Mouse (Mus musculus) embryonic facial prominence, embryonic 10.5 days (tissue): ENCODE results near the gene Rere. TPM values are rescaled to one million over a fixed set of nuclear protein-coding genes. Genes with fewer than 3 reads are reported as not detected.
A peak's percentile ranks its signal among the peaks of the same experiment; 100 is the strongest.

Source experiments
- DNase-seq: peaks from one replicate; pipeline ENCODE4 v3.0.0-alpha.2; 2017; ENCODE audit warnings: low spot score
- H3K27ac ChIP-seq: fragments of 300-500 bp; sonication (generic); replicated peaks from 2 replicates; pipeline ENCODE4 v1.5.1; 2016; ENCODE audit warnings: mild to moderate bottlenecking
- H3K27me3 ChIP-seq: fragments of 300-500 bp; sonication (generic); replicated peaks from 2 replicates; pipeline ENCODE4 v1.6.1; 2016; ENCODE audit warnings: low read depth, mild to moderate bottlenecking; ENCODE audit not compliant: poor library complexity, severe bottlenecking
- H3K36me3 ChIP-seq: fragments of 300-500 bp; sonication (generic); replicated peaks from 2 replicates; pipeline ENCODE4 v1.6.1; 2016; ENCODE audit warnings: mild to moderate bottlenecking, moderate library complexity
- H3K4me1 ChIP-seq: fragments of 300-500 bp; sonication (generic); 2 replicates; pipeline ENCODE4 v1.6.1; 2016
- H3K4me3 ChIP-seq: fragments of 300-500 bp; sonication (generic); 2 replicates; pipeline ENCODE4 v1.5.1; 2016; ENCODE audit warnings: mild to moderate bottlenecking, moderate library complexity
- H3K9me3 ChIP-seq: fragments of 300-500 bp; sonication (generic); 2 replicates; pipeline ENCODE4 v1.6.1; 2016; ENCODE audit warnings: mild to moderate bottlenecking
- whole genome bisulfite sequencing: fragments of 180-500 bp; shearing (Covaris S2); methylation state at CpG from one replicate; pipeline ENCODE4 v1.1.7; 2016; 5-methylcytosine and 5-hydroxymethylcytosine counted together
- polyA plus RNA-seq: library from polyadenylated mRNA; unstranded; fragments of >200 nt; fragmentation: Nextera tagmentation; extraction: Ambion mirVana; gene quantifications from 2 replicates; pipeline ENCODE4 v1.2.1, GENCODE M21; 2016

Rere gene
- polyA plus RNA-seq, 1 experiment from 2014 or later: 26.1 TPM

- Histone ChIP-seq H3K27me3 (no peaks in the 10 kb centered on the region), H3K4me1 (peaks cover 55% of the 10 kb centered on the region), H3K36me3 (peaks cover 66% of the 10 kb centered on the region), H3K9me3 (no peaks in the 10 kb centered on the region), H3K4me3 (peak overlapping the region; percentile 95), H3K27ac (no peak overlapping the region)
- 88% methylated on average over 1 of the region's 1 CpGs for WGBS
- no peak for DNase-seq
Observed at GRCm38 (mm10) chr4:150240381-150240886, 41.0 kb upstream of the Rere start.

DNA sequence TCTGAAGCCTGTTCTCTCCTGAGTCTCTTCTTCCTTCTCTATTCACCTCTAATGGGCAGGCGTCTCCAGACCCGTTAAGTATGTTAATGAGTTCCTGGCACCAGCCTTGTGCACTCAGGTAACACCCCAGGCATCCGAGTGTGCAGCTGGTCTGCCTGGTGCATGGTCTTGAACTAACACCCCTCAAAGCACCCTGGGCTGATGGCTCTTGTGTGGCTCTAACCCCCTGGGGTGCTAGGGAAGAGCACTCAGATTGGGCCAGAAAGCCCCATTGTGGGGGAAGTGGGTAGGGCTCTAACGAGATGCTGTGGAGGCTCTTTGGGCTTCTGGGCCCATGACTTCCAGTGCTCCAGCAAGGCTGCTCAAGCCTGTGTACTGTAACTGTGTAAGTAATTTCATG is 39.7 kb upstream of the Rere start:
- Histone ChIP-seq H3K27me3 (no peaks in the 10 kb centered on the region), H3K4me1 (peaks cover 45% of the 10 kb centered on the region), H3K27ac (no peak overlapping the region), H3K36me3 (peaks cover 79% of the 10 kb centered on the region), H3K4me3 (peak overlapping the region; percentile 18; the same call in 1 of the 2 replicates), H3K9me3 (no peaks in the 10 kb centered on the region)
- 75% methylated on average over 4 of the region's 4 CpGs for WGBS
- no peak for DNase-seq

DNA sequence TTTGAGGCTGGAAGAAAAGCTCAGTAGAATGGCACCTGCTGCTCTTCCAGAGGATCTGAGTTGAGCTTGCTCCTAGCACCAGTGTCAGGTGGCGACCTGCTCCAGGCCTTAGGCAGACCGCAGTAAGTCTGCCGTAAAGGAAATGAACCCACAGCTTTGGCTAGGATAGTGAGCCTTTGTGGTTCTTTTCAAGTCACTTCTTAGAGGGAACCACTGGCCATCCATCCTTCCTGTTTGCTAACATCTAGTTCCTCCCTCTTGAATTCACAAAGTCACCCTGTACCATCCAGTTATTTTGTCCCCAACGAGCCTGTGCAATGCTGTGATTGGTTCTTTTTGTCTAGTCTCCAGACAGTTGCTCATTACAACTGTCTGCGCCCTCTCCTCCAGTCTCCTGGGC is 38.7 kb upstream of the Rere start:
- Histone ChIP-seq H3K27me3 (no peaks in the 10 kb centered on the region), H3K36me3 (peaks cover 90% of the 10 kb centered on the region), H3K27ac (no peak overlapping the region), H3K9me3 (no peaks in the 10 kb centered on the region), H3K4me3 (no peak overlapping the region), H3K4me1 (peaks cover 42% of the 10 kb centered on the region)
- DNase-seq: no peak
- WGBS: 85% methylated on average over 5 of the region's 5 CpGs

GRCm38 (mm10) chr4:150245876-150246275 is 35.6 kb upstream of the Rere start:
- no peak for DNase-seq
- H3K4me1 ChIP-seq: peaks cover 20% of the 10 kb centered on the region
- peaks cover 100% of the 10 kb centered on the region for H3K36me3 ChIP-seq
- no peaks in the 10 kb centered on the region for H3K27me3 ChIP-seq
- H3K4me3 ChIP-seq: no peak overlapping the region
- no peaks in the 10 kb centered on the region for H3K9me3 ChIP-seq
- no peak overlapping the region for H3K27ac ChIP-seq
- WGBS: 76% methylated on average over 2 of the region's 2 CpGs

GRCm38 (mm10) chr4:150248009-150248408 is 33.4 kb upstream of the Rere start:
- peak; percentile 72 for DNase-seq
- 69% methylated on average over 5 of the region's 5 CpGs for WGBS
- Histone ChIP-seq H3K27me3 (no peaks in the 10 kb centered on the region), H3K4me1 (peaks cover 3% of the 10 kb centered on the region; the same call in 1 of the 2 replicates), H3K4me3 (no peak overlapping the region), H3K9me3 (no peaks in the 10 kb centered on the region), H3K36me3 (peaks cover 99% of the 10 kb centered on the region), H3K27ac (no peak overlapping the region)

- H3K36me3 ChIP-seq: peaks cover 95% of the 10 kb centered on the region
Observed at GRCm38 (mm10) chr4:150248917-150249316, 32.5 kb upstream of the Rere start.

DNA sequence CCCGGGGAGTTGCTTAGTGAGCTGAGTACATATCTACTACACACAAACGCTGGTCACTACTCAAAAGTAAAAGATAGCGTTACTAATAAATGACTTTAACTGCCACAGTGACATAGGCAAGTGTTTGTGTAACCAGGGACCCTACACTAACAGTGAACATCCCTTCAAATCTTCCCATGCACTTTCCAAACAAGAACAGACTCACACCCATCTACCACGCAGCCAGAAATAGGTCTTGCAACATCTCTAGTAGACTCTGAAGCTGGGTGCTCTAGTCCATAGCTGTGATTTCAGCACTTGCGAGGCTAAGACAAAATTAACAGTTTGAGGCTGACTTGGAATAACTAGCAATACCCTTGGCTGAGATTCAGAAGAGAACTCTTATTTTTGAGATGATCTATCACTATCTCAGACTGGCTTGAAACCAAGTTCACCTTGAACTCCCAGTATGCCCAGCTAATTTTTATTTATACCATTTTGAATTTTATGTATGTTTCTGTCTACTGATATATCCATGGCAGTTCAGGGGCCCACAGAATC is 31.6 kb upstream of the Rere start:
- Histone ChIP-seq H3K27me3 (no peaks in the 10 kb centered on the region), H3K4me3 (no peak overlapping the region), H3K36me3 (peaks cover 92% of the 10 kb centered on the region), H3K9me3 (no peaks in the 10 kb centered on the region), H3K4me1 (no peaks in the 10 kb centered on the region), H3K27ac (no peak overlapping the region)
- WGBS: 85% methylated on average over 5 of the region's 5 CpGs
- DNase-seq: no peak

More at GRCm38 (mm10) chr4:150248917-150249316, 32.5 kb upstream of the Rere start:
- no peak overlapping the region for H3K4me3 ChIP-seq
- H3K27ac ChIP-seq: no peak overlapping the region
- no peaks in the 10 kb centered on the region for H3K27me3 ChIP-seq
- no peaks in the 10 kb centered on the region for H3K9me3 ChIP-seq
- 86% methylated on average over 5 of the region's 5 CpGs for WGBS
- H3K4me1 ChIP-seq: no peaks in the 10 kb centered on the region
- DNase-seq: no peak

- H3K27ac ChIP-seq: no peak overlapping the region
- no peaks in the 10 kb centered on the region for H3K27me3 ChIP-seq
- WGBS: 57% methylated on average over 18 of the region's 18 CpGs
- no peak overlapping the region for H3K4me3 ChIP-seq
- H3K36me3 ChIP-seq: peaks cover 89% of the 10 kb centered on the region
- no peaks in the 10 kb centered on the region for H3K4me1 ChIP-seq
- DNase-seq: no peak
- no peaks in the 10 kb centered on the region for H3K9me3 ChIP-seq
Observed at GRCm38 (mm10) chr4:150250549-150251422, 30.7 kb upstream of the Rere start.

- no peaks in the 10 kb centered on the region for H3K9me3 ChIP-seq
- H3K4me1 ChIP-seq: peaks cover 16% of the 10 kb centered on the region
- no peak for DNase-seq
- H3K27ac ChIP-seq: no peak overlapping the region
- 63% methylated on average over 4 of the region's 4 CpGs for WGBS
- H3K27me3 ChIP-seq: no peaks in the 10 kb centered on the region
- no peak overlapping the region for H3K4me3 ChIP-seq
- H3K36me3 ChIP-seq: peaks cover 68% of the 10 kb centered on the region
Observed at GRCm38 (mm10) chr4:150254416-150254815, 27.0 kb upstream of the Rere start.

DNA sequence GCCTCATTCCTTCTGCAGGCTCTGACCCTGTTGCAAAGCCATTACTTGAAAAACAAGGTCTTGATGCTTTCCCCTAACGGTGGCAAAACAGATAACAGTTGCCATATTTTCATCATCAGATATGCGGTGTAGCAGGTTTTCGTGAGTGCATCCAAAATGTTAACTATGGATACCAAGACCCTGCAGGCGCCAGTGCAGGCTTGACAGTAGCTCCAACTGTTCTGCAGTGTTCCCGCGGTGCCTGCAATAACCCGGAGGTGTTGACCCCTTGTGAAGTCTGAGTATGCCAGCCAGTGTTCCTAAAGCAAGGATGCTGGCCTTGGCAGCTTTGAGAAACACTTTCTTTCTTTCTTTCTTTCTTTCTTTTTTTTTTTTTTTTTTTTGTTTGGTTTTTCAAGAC is 26.3 kb upstream of the Rere start:
- no peaks in the 10 kb centered on the region for H3K27me3 ChIP-seq
- no peak overlapping the region for H3K27ac ChIP-seq
- DNase-seq: no peak
- H3K9me3 ChIP-seq: no peaks in the 10 kb centered on the region
- no peak overlapping the region for H3K4me3 ChIP-seq
- peaks cover 60% of the 10 kb centered on the region for H3K36me3 ChIP-seq
- H3K4me1 ChIP-seq: peaks cover 20% of the 10 kb centered on the region
- WGBS: 90% methylated on average over 7 of the region's 7 CpGs

DNA sequence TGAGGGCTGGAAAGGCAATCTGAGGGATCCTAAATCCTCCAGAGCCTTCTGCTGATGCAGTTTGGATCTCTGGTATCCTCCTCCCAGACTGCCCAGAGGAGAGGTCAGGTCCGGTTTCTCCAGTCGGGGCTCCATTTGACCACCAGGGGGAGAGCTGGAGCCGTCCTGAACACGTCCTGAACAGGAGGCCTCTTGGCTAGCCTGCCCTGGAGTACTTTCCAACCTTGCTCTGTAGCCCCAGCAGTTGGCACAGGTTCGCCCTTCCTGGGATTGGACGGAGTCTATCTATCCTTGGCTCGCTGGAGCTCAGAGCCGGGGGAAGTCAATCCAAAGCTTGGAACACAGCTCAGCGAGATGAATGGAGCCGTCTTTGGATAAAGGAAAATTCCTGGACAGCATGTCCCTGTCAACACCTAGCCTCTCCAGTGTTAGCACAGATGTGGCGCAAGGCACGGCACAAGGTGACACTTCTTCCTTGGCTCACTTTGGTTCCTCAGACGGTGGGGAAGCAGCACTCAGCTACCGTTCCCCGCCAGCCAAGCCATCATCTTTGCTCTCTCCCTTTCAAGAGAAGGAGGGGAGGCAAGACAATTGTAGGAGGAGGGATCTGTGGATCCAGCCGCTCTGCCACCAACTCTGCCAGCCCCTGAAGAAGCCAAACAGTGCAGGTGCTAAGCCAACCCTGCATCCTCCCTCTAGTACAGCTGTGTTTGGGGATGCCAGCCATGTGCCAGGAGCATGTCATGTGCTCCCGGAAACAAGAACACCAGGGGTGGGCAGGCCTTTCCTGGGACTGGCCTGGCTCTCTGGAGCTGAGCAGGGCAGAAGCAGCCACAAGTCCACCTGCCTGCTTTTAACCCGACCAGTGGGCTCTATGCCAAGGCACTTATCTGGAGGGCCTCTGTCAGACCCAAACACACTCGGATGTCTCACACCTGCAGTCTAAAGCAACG is 23.9 kb upstream of the Rere start:
- 60% methylated on average over 20 of the region's 20 CpGs for WGBS
- Histone ChIP-seq H3K4me3 (no peak overlapping the region), H3K27me3 (no peaks in the 10 kb centered on the region), H3K27ac (no peak overlapping the region), H3K4me1 (peaks cover 27% of the 10 kb centered on the region), H3K9me3 (no peaks in the 10 kb centered on the region), H3K36me3 (peaks cover 38% of the 10 kb centered on the region)
- peak; percentile 90 for DNase-seq

GRCm38 (mm10) chr4:150258388-150258787 is 23.1 kb upstream of the Rere start:
- peak overlapping the region; percentile 48; the same call in 1 of the 2 replicates for H3K27ac ChIP-seq
- H3K36me3 ChIP-seq: peaks cover 37% of the 10 kb centered on the region
- H3K9me3 ChIP-seq: no peaks in the 10 kb centered on the region
- H3K27me3 ChIP-seq: no peaks in the 10 kb centered on the region
- WGBS: 72% methylated on average over 14 of the region's 14 CpGs
- peaks cover 27% of the 10 kb centered on the region for H3K4me1 ChIP-seq
- no peak for DNase-seq
- no peak overlapping the region for H3K4me3 ChIP-seq
